Mouse (Mus musculus): ENCODE data around the gene Pank1.

- no peak for TF ChIP-seq USF2 (conservative IDR thresholded peaks at IDR 0.05; ENCODE audit: low read depth, low read length)
- no peak for TF ChIP-seq POLR2A (IDR thresholded peaks at IDR 0.05; ENCODE audit: low read depth, low read length)
- peak; percentile 68 to 71 for TF ChIP-seq CTCF (conservative IDR thresholded peaks at IDR 0.05 in 1 of 2, IDR thresholded peaks at IDR 0.05 in 1 of 2; ENCODE audit: low read depth in 2 of 2, low read length in 2 of 2)
- peak; percentile 39 for TF ChIP-seq RAD21 (IDR thresholded peaks at IDR 0.05; ENCODE audit: low read depth, low read length)
- TF ChIP-seq EP300 (IDR thresholded peaks at IDR 0.05; ENCODE audit: low read length): no peak
- TF ChIP-seq E2F4 (IDR thresholded peaks at IDR 0.05; ENCODE audit: insufficient replicate concordance, low read depth, low read length): no peak
- no peak for TF ChIP-seq MAX (IDR thresholded peaks at IDR 0.05; ENCODE audit: low read length)
- no peak for TF ChIP-seq ZKSCAN1 (IDR thresholded peaks at IDR 0.05; ENCODE audit: borderline replicate concordance, low read depth, low read length)
- no peak for TF ChIP-seq TCF12 (IDR thresholded peaks at IDR 0.05; ENCODE audit: low read depth, low read length)
- no peak for TF ChIP-seq MEF2A (IDR thresholded peaks at IDR 0.05; ENCODE audit: borderline replicate concordance, low read depth, low read length)
- no peak for TF ChIP-seq MAFK (IDR thresholded peaks at IDR 0.05; ENCODE audit: insufficient replicate concordance, low read length)
Measured at GRCm38 (mm10) chr19:34825946-34826655, 53.2 kb downstream of the Pank1 start.

Measured in CH12.LX (cell line).